Mouse (Mus musculus): ENCODE data around the gene Gm1043. TPM values are rescaled to one million over a fixed set of nuclear protein-coding genes. Genes with fewer than 3 reads are reported as not detected.

Gm1043 gene
- polyA plus RNA-seq, 1 experiment from 2014 or later, result not detected

DNA sequence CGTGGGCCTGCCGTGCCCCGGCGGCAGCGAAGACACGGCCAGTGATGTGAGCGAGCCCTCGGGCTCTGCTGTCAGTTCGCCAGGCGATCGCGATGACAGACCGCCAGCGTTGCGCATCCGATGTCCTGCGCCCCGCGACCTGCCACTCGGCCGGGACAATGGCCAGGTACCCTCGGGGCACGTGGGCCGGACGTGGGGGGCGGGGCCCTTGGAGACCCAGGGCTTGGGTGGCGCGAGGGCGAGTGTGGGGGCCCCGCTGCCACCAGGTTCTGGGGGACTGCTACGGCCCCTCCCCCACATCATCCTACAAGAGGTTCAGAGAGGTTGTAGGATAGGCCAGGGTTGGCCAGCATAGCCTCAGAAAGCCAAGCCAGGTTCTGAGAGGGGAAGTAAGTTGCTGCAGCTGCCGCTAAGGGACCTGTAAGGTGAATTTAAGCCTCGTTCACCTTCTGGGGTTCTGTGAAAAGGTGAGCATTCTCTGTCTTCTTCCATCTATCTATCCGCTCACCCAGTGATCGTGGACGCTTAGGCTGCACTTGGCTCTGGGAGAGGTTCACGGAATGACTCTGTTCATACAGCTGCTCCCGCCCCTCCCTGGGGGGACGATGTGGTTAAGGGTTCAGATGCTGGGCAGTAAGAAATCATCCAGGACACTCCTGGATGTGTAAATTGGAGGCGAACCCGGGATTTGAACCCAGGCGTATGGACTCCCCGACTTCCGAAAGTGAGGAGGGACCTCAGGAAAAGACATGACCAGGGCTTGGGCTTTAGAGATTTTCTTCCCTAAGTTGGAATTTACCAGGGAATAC, 157.4 kb downstream of the Gm1043 start:
- no peak for ATAC-seq
- no peaks in the 10 kb centered on the region for H3K36me3 ChIP-seq
- H3K9me3 ChIP-seq (replicated peaks), result no peaks in the 10 kb centered on the region; the same call in 1 of the 2 replicates
- peak overlapping the region; percentile 63 for H3K4me2 ChIP-seq
- H3K27ac ChIP-seq, result no peak overlapping the region
- peaks cover 25% of the 10 kb centered on the region for H3K4me1 ChIP-seq
- no peak overlapping the region for H3K9ac ChIP-seq
- H3K27me3 ChIP-seq (replicated peaks), result peaks cover 84% of the 10 kb centered on the region
- peak overlapping the region; percentile 36 for H3K4me3 ChIP-seq
- 11% methylated on average over 44 of the region's 44 CpGs for WGBS (ENCODE audit: insufficient replicate concordance)

DNA sequence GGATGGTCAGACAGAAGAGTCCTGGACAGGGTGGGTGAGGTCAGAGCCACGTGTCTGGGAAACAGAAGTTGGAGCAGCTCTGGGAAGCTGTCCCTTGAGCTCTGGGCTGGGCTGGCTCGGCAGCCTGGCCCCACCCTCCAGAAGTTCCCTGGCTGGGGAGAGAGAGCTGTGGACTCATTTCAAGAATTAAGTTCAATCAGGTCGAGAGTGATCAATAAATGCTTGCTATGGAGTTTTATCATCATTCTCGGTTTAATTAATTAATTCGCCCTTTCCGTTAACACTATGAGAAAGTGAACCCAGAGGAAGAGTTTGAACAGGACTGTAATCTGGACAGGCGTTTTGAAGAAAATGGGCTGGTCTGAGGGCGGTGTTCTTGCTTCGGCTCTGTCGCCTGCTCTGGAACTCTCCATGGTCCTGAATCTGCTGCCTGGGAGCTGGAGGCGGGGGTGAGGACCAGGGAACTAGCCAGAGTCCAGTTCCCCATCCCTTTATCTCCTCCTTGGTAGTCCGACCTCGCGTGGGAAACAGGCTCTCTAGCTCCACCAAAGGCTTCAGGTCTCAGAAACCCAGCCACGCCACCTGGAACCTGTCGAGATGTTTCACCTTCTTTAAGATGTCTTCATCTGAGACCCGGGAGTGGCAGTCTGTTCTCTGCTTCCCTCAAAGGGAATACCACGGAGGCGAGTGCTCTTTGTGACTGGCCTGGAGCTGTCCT, 158.2 kb downstream of the Gm1043 start:
- peaks cover 25% of the 10 kb centered on the region for H3K4me1 ChIP-seq
- 5% methylated on average over 19 of the region's 19 CpGs for WGBS (ENCODE audit: insufficient replicate concordance)

DNA sequence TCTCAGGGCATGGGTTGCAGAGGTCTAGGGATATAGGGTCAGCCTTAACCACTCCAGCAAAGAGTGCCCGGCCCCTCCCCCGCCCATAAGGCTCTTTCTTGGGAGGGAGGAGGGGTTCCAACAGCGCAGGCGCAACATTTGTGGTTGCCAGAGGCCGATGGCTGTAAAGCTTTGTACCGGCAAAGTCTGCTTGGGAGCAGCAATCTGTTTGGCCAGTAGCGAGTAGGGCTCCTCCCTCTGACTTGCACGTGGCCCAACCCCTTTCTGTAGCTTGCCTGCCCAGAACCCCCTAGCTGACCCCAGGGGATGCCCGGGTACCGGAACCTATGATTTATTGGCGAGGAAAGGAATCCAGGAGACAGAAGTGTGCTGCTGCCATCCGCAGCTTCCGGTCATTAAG, 159.0 kb downstream of the Gm1043 start:
- 5% methylated on average over 13 of the region's 13 CpGs for WGBS (ENCODE audit: insufficient replicate concordance)
- Histone ChIP-seq H3K27me3 (replicated peaks) (peaks cover 99% of the 10 kb centered on the region), H3K27ac (no peak overlapping the region), H3K9ac (no peak overlapping the region), H3K9me3 (replicated peaks) (no peaks in the 10 kb centered on the region; the same call in 1 of the 2 replicates), H3K4me3 (no peak overlapping the region), H3K36me3 (no peaks in the 10 kb centered on the region), H3K4me2 (no peak overlapping the region), H3K4me1 (peaks cover 25% of the 10 kb centered on the region)
- no peak for ATAC-seq

More for the DNA sequence above, 158.2 kb downstream of the Gm1043 start:
- H3K27ac ChIP-seq, result no peak overlapping the region
- no peak overlapping the region for H3K9ac ChIP-seq
- no peak overlapping the region for H3K4me2 ChIP-seq
- H3K9me3 ChIP-seq (replicated peaks), result no peaks in the 10 kb centered on the region; the same call in 1 of the 2 replicates
- ATAC-seq, result no peak
- peaks cover 92% of the 10 kb centered on the region for H3K27me3 ChIP-seq (replicated peaks)
- no peaks in the 10 kb centered on the region for H3K36me3 ChIP-seq
- H3K4me3 ChIP-seq, result no peak overlapping the region

DNA sequence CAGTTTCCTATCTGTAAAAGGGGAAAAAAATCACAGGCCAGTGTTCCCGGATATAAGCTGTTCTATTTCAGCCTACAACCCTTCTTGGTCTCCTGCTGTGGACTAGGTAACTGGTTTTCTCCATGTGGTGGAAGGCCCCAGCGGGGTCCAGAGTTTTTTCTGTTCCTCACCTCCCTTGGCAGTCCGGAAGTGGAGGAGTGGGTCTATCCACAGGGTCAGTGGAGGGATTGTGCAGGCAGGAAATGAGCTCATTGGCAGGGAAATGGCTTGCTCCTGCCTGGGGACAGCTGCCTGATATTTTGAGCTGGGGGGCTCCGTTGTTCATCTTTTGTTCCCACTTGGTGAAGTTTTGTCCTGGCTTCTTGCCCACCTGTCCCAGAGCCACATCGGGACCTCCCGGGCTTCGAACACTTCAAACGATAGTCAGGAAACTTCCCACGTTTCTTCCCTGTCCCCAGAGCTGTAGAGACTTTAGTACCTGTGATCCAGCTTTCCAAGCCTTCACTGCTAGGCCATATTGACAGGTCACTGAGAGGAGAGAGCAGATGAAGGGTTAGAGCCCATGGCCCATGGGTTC, 159.6 kb downstream of the Gm1043 start:
- Histone ChIP-seq H3K9me3 (replicated peaks) (no peaks in the 10 kb centered on the region; the same call in 1 of the 2 replicates), H3K27ac (no peak overlapping the region), H3K27me3 (replicated peaks) (peaks cover 93% of the 10 kb centered on the region), H3K4me3 (no peak overlapping the region), H3K36me3 (no peaks in the 10 kb centered on the region), H3K4me2 (no peak overlapping the region), H3K9ac (no peak overlapping the region), H3K4me1 (peaks cover 25% of the 10 kb centered on the region)
- no peak for ATAC-seq
- 24% methylated on average over 9 of the region's 9 CpGs for WGBS (ENCODE audit: insufficient replicate concordance)

DNA sequence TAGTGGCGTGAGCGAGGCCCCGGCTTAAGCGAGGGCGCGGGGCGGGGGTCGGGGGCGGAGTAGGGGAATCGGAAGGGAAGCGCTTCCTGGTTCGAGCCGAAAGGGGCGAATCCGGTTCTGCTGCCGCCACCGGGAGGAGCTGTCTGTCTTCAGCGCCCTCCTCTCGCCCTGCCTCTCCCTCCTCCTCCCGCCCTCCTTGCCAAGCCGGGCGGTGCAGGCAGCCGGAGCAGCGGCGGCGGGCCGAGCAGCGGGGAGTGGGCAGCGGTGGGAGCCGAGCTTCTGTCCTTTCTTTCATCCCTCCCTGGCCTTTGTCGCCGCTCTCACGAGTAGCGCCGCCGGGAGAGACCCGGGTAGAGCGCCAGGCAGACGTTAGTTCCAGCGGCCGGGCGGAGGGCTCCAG, 160.5 kb downstream of the Gm1043 start:
- Histone ChIP-seq H3K4me1 (peaks cover 25% of the 10 kb centered on the region), H3K27ac (no peak overlapping the region), H3K4me3 (peak overlapping the region; percentile 44), H3K27me3 (replicated peaks) (peaks cover 84% of the 10 kb centered on the region), H3K9ac (no peak overlapping the region), H3K9me3 (replicated peaks) (no peaks in the 10 kb centered on the region; the same call in 1 of the 2 replicates), H3K36me3 (no peaks in the 10 kb centered on the region), H3K4me2 (peak overlapping the region; percentile 55)
- no peak for ATAC-seq
- WGBS (ENCODE audit: insufficient replicate concordance), result under 1% methylated on average over 42 of the region's 42 CpGs

DNA sequence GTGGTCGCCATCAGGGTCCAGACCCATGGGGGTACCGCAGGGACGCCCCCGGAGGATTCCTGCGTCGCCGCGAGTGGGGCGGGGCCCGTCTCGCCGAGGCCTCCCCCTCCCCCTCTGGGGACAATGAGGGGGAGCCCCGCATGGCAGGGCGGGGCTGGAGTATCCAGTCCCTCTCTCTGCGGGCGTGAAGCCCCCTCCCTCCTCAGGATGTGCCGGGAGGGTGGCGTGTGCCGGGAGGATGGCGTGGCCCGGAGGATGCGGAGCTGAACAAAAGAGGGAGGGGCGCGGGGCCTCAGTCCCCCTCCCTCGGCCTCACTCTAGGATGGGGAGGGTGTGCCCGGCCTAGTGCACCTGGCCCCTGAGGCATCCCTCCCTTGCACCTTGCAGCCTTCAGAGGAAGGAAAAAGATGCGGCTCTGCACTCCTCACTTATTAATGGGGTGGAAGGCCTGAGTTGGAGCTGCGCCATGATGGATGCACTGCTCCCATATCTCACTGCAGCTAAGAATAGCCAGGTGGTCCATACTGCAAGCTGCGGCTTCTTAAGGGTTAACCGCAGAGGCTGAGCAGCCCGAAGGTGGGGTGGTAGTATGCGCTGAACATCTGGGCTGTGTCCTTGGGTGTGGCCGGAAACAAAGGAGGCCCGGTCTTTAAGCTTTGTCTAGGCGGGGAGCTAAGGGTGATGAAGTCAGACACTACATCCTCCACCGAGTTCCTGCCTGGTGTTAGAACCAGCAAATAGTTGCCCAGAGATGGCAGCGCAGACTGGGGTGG, 161.2 kb downstream of the Gm1043 start:
- Histone ChIP-seq H3K4me3 (peak overlapping the region; percentile 44), H3K9ac (no peak overlapping the region), H3K4me1 (peaks cover 25% of the 10 kb centered on the region), H3K36me3 (no peaks in the 10 kb centered on the region), H3K9me3 (replicated peaks) (no peaks in the 10 kb centered on the region; the same call in 1 of the 2 replicates), H3K27me3 (replicated peaks) (peaks cover 78% of the 10 kb centered on the region), H3K4me2 (peak overlapping the region; percentile 55), H3K27ac (no peak overlapping the region)
- 2% methylated on average over 37 of the region's 37 CpGs for WGBS (ENCODE audit: insufficient replicate concordance)
- ATAC-seq, result no peak

DNA sequence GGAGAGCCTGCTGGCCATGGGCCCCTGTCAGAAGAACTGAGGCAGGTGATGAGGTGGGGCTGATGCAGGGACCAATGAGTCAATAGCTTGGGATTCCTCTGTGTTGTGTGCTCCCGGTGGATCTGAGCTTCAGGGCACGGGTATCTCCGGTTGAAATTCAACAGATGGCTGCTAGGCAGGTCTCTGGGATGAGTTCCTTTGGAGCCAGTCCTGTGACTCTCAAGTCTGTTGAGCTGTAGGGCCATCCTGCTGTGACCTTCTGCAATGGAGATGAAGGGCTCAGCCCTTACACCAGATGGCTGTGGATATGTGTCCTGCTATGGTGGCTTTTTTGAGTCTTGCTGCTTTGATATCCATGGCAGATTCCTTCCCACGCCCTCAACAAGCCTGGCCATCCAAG, 162.3 kb downstream of the Gm1043 start:
- H3K27me3 ChIP-seq (replicated peaks), result peaks cover 66% of the 10 kb centered on the region

DNA sequence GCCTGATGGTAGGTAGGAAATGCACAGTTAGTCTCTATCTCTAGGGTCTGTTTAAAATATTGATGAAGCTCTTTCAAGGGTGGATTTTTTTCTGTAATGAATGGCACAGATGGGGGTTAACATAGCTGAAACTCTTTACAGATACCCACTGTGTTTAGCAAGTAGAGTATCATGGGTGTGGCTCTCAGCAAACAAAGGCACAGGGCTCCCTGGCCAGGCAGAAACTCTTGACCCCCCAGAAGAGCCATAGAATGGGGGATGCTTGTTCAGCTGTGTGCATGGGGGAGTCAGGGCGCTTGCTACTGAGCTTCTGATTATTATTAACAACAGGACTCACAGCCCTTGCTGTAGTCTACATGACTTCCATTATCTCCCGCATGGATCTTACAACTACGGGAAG, 163.7 kb downstream of the Gm1043 start:
- Histone ChIP-seq H3K36me3 (no peaks in the 10 kb centered on the region), H3K4me3 (no peak overlapping the region), H3K27me3 (replicated peaks) (peaks cover 52% of the 10 kb centered on the region), H3K9me3 (replicated peaks) (no peaks in the 10 kb centered on the region), H3K4me1 (peaks cover 15% of the 10 kb centered on the region; the same call in 1 of the 2 replicates), H3K27ac (no peak overlapping the region), H3K4me2 (no peak overlapping the region), H3K9ac (no peak overlapping the region)
- no peak for ATAC-seq
- 58% methylated on average over 3 of the region's 3 CpGs for WGBS (ENCODE audit: insufficient replicate concordance)

More for the DNA sequence above, 162.3 kb downstream of the Gm1043 start:
- H3K4me1 ChIP-seq, result peaks cover 16% of the 10 kb centered on the region
- no peak overlapping the region for H3K27ac ChIP-seq
- no peaks in the 10 kb centered on the region for H3K9me3 ChIP-seq (replicated peaks)
- no peak overlapping the region for H3K9ac ChIP-seq
- WGBS (ENCODE audit: insufficient replicate concordance), result 26% methylated on average over 4 of the region's 4 CpGs
- ATAC-seq, result no peak
- no peak overlapping the region for H3K4me3 ChIP-seq
- H3K36me3 ChIP-seq, result no peaks in the 10 kb centered on the region
- no peak overlapping the region for H3K4me2 ChIP-seq

DNA sequence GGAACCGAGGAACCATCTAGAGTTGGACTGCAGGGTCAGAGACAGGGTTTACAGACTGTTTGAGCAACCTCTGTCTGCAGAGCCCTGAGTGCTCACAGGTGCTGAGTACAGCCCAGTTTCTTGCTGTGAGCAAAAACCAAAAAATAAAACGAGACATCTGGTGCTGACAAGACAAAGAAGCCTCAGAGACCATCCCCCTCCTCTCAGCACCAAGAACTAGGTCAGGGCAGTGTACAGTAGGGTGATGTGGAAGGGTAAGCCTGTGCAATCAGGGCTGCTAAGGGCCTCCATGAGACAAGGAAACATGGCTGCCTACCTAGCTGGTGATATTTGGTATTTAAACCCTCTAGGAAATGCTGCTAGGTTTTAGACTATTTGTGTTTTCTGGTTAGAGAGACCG, 166.4 kb downstream of the Gm1043 start:
- H3K4me1 ChIP-seq, result no peaks in the 10 kb centered on the region
- no peak overlapping the region for H3K4me2 ChIP-seq
- H3K27ac ChIP-seq, result no peak overlapping the region
- no peak for ATAC-seq
- peaks cover 25% of the 10 kb centered on the region for H3K27me3 ChIP-seq (replicated peaks)
- no peaks in the 10 kb centered on the region for H3K9me3 ChIP-seq (replicated peaks)
- no peak overlapping the region for H3K4me3 ChIP-seq
- H3K9ac ChIP-seq, result no peak overlapping the region
- H3K36me3 ChIP-seq, result no peaks in the 10 kb centered on the region
- 49% methylated on average over 3 of the region's 3 CpGs for WGBS (ENCODE audit: insufficient replicate concordance)

DNA sequence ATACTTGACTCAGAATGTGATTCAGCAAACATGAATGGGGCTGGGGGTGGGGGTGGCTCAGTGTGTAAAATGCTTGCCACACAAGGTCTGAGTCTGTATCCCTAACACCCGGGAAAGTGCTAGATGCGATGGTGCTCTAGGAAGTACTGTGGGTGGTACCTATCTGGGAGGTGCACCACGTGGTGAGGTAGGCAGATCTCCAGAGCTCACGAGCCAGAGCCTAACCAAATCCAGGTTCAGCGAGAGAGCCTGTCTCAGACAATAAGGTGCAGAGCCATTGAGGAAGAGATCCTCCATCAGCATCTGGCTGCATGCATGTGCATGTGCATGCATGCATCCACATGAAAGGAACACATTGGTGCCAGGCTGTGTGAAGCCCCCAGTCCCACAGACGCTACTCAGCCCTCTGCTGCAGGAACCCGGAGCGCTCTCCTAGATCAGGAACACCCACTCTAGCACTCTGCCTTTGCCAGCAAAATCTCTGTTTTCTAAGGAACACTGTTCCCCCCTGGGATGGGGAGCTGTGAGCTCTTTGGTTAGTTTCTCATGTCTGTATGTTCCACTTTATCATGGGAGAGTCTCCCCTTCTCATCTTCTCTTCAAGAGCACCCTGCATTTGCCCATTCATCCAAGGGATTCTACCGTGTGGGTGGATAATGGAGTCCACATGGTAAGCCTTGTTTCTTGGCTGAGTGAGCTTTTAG, 167.1 kb downstream of the Gm1043 start:
- no peak for ATAC-seq
- 62% methylated on average over 9 of the region's 9 CpGs for WGBS (ENCODE audit: insufficient replicate concordance)
- Histone ChIP-seq H3K4me3 (no peak overlapping the region), H3K4me2 (no peak overlapping the region), H3K27me3 (replicated peaks) (peaks cover 18% of the 10 kb centered on the region), H3K4me1 (no peaks in the 10 kb centered on the region), H3K9me3 (replicated peaks) (no peaks in the 10 kb centered on the region), H3K27ac (no peak overlapping the region), H3K36me3 (no peaks in the 10 kb centered on the region), H3K9ac (no peak overlapping the region)

DNA sequence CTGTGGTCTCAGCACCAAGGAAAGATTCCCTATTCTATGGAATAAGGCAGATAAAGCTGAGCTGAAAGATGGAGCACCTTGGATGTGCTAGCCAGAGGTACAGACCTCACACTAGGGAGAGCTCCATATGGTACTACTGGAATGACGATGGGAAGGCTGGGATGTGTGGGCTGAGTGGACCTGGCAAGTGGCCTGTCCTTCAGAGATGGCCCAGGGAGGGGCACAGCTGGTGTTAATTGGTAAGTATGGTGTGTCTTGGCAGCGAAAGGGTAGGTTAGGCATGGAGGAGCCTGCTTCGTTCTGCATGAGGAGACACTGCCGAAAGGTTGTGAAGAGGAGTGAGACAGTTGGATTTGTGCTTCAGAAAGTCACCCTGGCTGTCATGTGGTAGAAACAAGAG, 169.4 kb downstream of the Gm1043 start:
- no peak overlapping the region for H3K27ac ChIP-seq
- H3K9ac ChIP-seq, result no peak overlapping the region
- H3K9me3 ChIP-seq (replicated peaks), result no peaks in the 10 kb centered on the region
- no peaks in the 10 kb centered on the region for H3K4me1 ChIP-seq
- H3K27me3 ChIP-seq (replicated peaks), result no peaks in the 10 kb centered on the region
- 54% methylated on average over 4 of the region's 4 CpGs for WGBS (ENCODE audit: insufficient replicate concordance)
- no peaks in the 10 kb centered on the region for H3K36me3 ChIP-seq
- H3K4me3 ChIP-seq, result no peak overlapping the region
- H3K4me2 ChIP-seq, result no peak overlapping the region
- no peak for ATAC-seq

Measured in liver, embryonic 12.5 days (tissue).